In genomic region chr5:135472405-135472804, GRCm38 (mm10) we compare ENCODE assay signal across 13 mouse cellular contexts.
A peak's percentile ranks its signal among the peaks of the same experiment; 100 is the strongest.
DNase-seq lines count a peak whose midpoint lies in the region; ATAC-seq and TF ChIP-seq lines count a peak whose summit lies in the region.
"Had no signal": no experiment of that assay in that cellular context is flagged by ENCODE, and none has a peak within 500 bp of the region (broad histone marks: within the 10 kb centered on the region; RNA-seq: fewer than 3 reads in every experiment).

No protein-coding gene starts in this region.

- DNase-seq in limb, embryonic 14.5 days (ENCODE audit: low spot score): peak; percentile 31
- no peak for DNase-seq in limb, embryonic 10.5 days (ENCODE audit: low spot score)
- peak; percentile 32 for DNase-seq in lung, embryonic 14.5 days
- peak; percentile 42 for DNase-seq in skeletal muscle tissue, adult 2 months (ENCODE audit: low read depth, low spot score)
- no peak for DNase-seq in testis, postnatal 14 days (ENCODE audit: low spot score)
- DNase-seq in left cerebral cortex, postnatal 4 days: no peak
- DNase-seq: cerebellum, adult 11 months; forebrain, postnatal 0 days; kidney, adult 8-10 months; thymus, postnatal 25 days had no signal

- H3K9ac ChIP-seq in limb, embryonic 14.5 days (ENCODE audit: low read depth, low read length, severe bottlenecking): no peak overlapping the region
- no peak overlapping the region for H3K9ac ChIP-seq in lung, embryonic 14.5 days
- H3K9ac ChIP-seq: forebrain, postnatal 0 days; limb, embryonic 15.5 days; midbrain, embryonic 15.5 days had no signal

- TF ChIP-seq POLR2A in limb, embryonic 14.5 days (IDR thresholded peaks at IDR 0.05; ENCODE audit: borderline replicate concordance, extremely low read depth, insufficient read depth, insufficient read length): no peak
- no peak for TF ChIP-seq POLR2A in bone marrow, adult 2 months (IDR thresholded peaks at IDR 0.05; ENCODE audit: borderline replicate concordance, control insufficient read depth, low read depth, low read length)

- TF ChIP-seq CTCF in bone marrow, adult 2 months (IDR thresholded peaks at IDR 0.05; ENCODE audit: control insufficient read depth, insufficient read depth, low read length): no peak
- no peak for TF ChIP-seq CTCF in lung, embryonic 14.5 days (IDR thresholded peaks at IDR 0.05; ENCODE audit: low read depth)

- WGBS in limb, embryonic 14.5 days: 55% methylated on average over 6 of the region's 6 CpGs
- 85% methylated on average over 6 of the region's 6 CpGs for WGBS in limb, embryonic 10.5 days
- WGBS in bone marrow, adult 2 months: 4% methylated on average over 6 of the region's 6 CpGs
- 88% methylated on average over 6 of the region's 6 CpGs for WGBS in lung, embryonic 14.5 days

- no peaks in the 10 kb centered on the region for H3K27me3 ChIP-seq in limb, embryonic 14.5 days (ENCODE audit: control insufficient read depth, insufficient read depth, low read length)
- no peaks in the 10 kb centered on the region for H3K27me3 ChIP-seq in limb, embryonic 10.5 days (ENCODE audit: low read depth, poor library complexity, severe bottlenecking)
- no peaks in the 10 kb centered on the region for H3K27me3 ChIP-seq in lung, embryonic 14.5 days (ENCODE audit: insufficient read depth, low read length)
- H3K27me3 ChIP-seq: limb, embryonic 15.5 days; midbrain, embryonic 15.5 days had no signal

- no peaks in the 10 kb centered on the region for H3K4me1 ChIP-seq in limb, embryonic 14.5 days (ENCODE audit: control insufficient read depth, insufficient read depth, low read length)
- H3K4me1 ChIP-seq in limb, embryonic 10.5 days: no peaks in the 10 kb centered on the region
- peaks cover 8% of the 10 kb centered on the region; the same call in 1 of the 2 replicates for H3K4me1 ChIP-seq in bone marrow, adult 2 months (ENCODE audit: control insufficient read depth, insufficient read depth, low read length)
- H3K4me1 ChIP-seq in lung, embryonic 14.5 days (ENCODE audit: insufficient read depth): no peaks in the 10 kb centered on the region
- H3K4me1 ChIP-seq: limb, embryonic 15.5 days; midbrain, embryonic 15.5 days had no signal

- H3K27ac ChIP-seq in limb, embryonic 14.5 days (replicated peaks; ENCODE audit: low read depth, low read length): no peak overlapping the region
- H3K27ac ChIP-seq in limb, embryonic 10.5 days: no peak overlapping the region
- H3K27ac ChIP-seq in bone marrow, adult 2 months (ENCODE audit: control insufficient read depth, insufficient read depth, low read depth, low read length, poor library complexity): peak overlapping the region; percentile 18; the same call in 1 of the 2 replicates
- no peak overlapping the region for H3K27ac ChIP-seq in lung, embryonic 14.5 days (ENCODE audit: low read depth)
- H3K27ac ChIP-seq: limb, embryonic 15.5 days; midbrain, embryonic 15.5 days had no signal

- no peaks in the 10 kb centered on the region for H3K9me3 ChIP-seq in limb, embryonic 14.5 days (ENCODE audit: control insufficient read depth, low read length)
- no peaks in the 10 kb centered on the region for H3K9me3 ChIP-seq in limb, embryonic 10.5 days (replicated peaks)
- no peaks in the 10 kb centered on the region for H3K9me3 ChIP-seq in lung, embryonic 14.5 days (ENCODE audit: low read depth, low read length)
- H3K9me3 ChIP-seq: limb, embryonic 15.5 days; midbrain, embryonic 15.5 days had no signal

- H3K4me3 ChIP-seq in limb, embryonic 14.5 days (replicated peaks; ENCODE audit: low read length): no peak overlapping the region
- H3K4me3 ChIP-seq in limb, embryonic 10.5 days: no peak overlapping the region
- peak overlapping the region; percentile 54 for H3K4me3 ChIP-seq in bone marrow, adult 2 months (replicated peaks; ENCODE audit: control insufficient read depth, low read depth, low read length)
- no peak overlapping the region for H3K4me3 ChIP-seq in lung, embryonic 14.5 days (ENCODE audit: low read depth, low read length)
- H3K4me3 ChIP-seq: limb, embryonic 15.5 days; midbrain, embryonic 15.5 days had no signal

- H3K36me3 ChIP-seq in limb, embryonic 14.5 days (ENCODE audit: control insufficient read depth, insufficient read depth, low read length): peaks cover 8% of the 10 kb centered on the region; the same call in 1 of the 2 replicates
- peaks cover 23% of the 10 kb centered on the region for H3K36me3 ChIP-seq in limb, embryonic 10.5 days
- no peaks in the 10 kb centered on the region for H3K36me3 ChIP-seq in lung, embryonic 14.5 days (ENCODE audit: insufficient read depth)
- H3K36me3 ChIP-seq: midbrain, embryonic 15.5 days had no signal

- no peak for ATAC-seq in limb, embryonic 14.5 days (ENCODE audit: low FRiP score, low read depth)
- ATAC-seq in lung, embryonic 14.5 days (ENCODE audit: insufficient read depth): no peak
- ATAC-seq: forebrain, postnatal 0 days; midbrain, embryonic 15.5 days had no signal

- intact Hi-C loops in left cerebral cortex, postnatal 4 days (cut with DNase I): no loop called here

- no peak overlapping the region for H3K4me2 ChIP-seq in limb, embryonic 14.5 days (replicated peaks; ENCODE audit: low read depth, low read length, severe bottlenecking)
- H3K4me2 ChIP-seq in lung, embryonic 14.5 days: no peak overlapping the region
- H3K4me2 ChIP-seq: limb, embryonic 15.5 days; midbrain, embryonic 15.5 days had no signal

Comparison
In these comparisons a context has a peak if more than half of its experiments do, and no peak if none do; other contexts are left out.
1. DNase-seq: peak in limb, embryonic 14.5 days (single experiment), lung, embryonic 14.5 days (single experiment) and skeletal muscle tissue, adult 2 months (single experiment); none in limb, embryonic 10.5 days (single experiment), testis, postnatal 14 days (single experiment) and left cerebral cortex, postnatal 4 days (single experiment).